Mouse (Mus musculus): ENCODE data around the gene Prok1.

Gene Prok1

GRCm38 (mm10) chr3:107188226-107188899 lies 51.1 kb downstream of the Prok1 start:
- peak in 1 of 2 experiments; percentile 58 for DNase-seq (ENCODE audit: inconsistent age in 2 of 2, low spot score in 1 of 2)

GRCm38 (mm10) chr3:107187022-107187421 lies 52.5 kb downstream of the Prok1 start:
- no peak for DNase-seq (ENCODE audit: inconsistent age in 2 of 2, low spot score in 1 of 2)

- no peak for DNase-seq (ENCODE audit: inconsistent age in 2 of 2, low spot score in 1 of 2)
Observed at GRCm38 (mm10) chr3:107185597-107185996, 53.9 kb downstream of the Prok1 start.

- DNase-seq (ENCODE audit: inconsistent age in 2 of 2, low spot score in 1 of 2) = no peak
Observed at GRCm38 (mm10) chr3:107183178-107183577, 56.3 kb downstream of the Prok1 start.

All from adrenal gland, adult (tissue).